Mouse (Mus musculus): ENCODE measurements around the gene Naa20.

Naa20 gene

DNA sequence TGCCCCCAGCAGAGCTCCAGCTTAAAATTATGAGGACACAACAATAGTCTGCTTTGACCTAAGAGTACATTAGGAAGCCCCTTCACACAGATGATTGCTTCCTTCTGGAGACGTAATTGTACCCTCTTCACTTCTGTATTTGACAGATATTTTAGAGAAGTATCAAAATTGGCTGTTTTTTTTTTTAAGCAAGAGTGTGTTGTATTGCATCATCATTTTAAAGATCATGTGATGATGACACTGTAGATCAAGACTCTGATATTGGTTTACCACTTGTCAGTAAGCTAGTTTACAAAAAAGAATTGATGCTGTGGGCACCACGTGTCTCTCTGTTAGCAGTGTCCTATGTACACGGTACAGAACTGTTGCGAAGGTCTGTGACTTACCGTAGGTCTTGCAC is 50.8 kb downstream of the Naa20 start:
- no peak for DNase-seq

DNA sequence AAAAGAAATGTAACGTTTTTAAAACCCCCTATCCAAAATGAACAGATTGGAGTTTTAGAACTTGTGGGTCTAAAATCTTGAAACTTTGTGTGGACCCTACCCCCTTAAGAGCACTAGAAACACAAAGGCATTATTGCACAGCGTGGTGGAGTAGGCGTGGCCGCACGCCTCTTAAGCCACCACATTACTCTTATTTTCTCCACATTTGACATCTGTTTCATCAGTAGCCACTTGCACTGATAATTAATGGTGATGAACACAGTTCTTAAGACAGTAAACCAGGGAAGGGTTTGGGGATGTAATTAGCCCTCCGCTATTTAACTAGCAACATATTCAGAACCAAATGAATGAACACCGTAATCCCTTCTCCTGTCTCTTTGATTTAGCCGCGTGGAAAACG is 53.9 kb downstream of the Naa20 start:
- no peak for DNase-seq

DNA sequence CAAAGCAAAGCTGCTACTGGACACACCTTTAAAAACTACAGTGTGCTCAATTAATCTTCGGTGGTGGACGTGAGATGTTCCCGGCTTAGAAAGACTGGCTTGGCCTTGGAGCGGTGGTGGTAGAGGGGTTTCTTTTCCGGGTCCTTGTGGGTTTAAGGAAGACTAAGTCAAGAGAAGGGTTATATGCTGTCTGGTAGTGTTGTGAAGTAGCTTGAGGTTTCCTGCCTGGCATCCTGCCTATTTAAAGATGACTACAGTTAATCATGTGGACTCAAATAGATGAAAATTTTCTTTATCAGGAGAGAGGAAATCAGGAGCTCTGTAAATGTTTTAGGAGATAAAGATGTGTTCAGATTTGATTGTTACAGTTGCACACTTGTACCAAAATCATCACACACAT is 54.4 kb downstream of the Naa20 start:
- DNase-seq: no peak

DNA sequence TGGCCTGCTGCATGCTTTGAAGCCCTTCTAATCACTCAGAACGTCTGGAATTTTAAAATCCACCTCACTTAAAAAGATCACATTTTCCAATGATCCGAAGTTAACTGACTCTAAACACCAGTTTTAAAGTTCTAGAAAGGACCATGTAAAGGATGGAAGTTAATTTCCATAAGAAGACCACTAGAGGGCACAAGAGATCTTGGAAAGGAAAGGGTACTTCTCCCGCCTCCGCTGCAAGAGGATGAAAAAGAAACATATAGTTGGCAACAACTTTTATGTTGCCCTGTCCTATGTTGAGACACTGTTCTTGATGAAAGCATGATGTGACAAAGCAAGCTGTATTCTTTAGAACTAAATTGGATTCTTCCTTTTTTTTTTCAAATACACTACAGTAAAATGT is 55.6 kb downstream of the Naa20 start:
- no peak for DNase-seq

DNA sequence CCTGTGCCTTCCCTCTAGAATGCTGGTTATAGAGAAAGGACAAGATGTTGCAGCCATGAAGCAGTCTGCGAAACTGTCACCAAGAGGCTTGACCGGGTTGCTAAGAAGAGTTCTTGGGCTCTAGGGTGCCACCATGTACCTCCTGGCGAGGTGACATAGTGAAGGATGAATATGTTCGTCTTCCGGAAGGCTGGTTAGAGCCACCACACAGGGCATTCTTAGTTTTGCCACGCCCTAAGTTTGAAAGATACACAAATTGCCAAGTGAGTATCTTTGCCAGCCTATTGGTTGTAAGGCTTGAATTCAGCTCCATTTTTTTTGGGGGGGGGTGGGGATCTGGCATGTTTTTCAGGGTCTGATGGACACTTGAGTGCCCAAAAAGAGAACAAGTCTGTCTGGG is 56.2 kb downstream of the Naa20 start:
- DNase-seq: no peak

DNA sequence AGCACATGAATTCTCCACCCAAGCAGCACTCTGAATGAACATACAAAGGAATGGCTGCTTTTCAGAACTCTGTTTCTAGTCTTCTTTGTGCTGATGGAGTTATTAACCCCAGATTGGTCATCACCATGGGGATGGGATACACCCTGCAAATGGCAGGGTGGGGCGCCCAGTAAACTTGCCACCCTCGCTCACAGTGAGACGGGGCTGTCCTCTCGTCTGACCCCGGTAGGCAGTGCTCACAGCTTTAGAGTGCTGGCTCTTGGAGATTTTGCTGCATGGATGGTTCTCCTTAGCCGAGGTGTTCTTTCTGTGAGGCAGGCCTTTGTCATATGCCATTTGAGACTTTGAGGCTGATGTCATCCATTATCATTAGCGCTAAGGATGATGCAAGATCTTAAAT is 56.7 kb downstream of the Naa20 start:
- no peak for DNase-seq

DNA sequence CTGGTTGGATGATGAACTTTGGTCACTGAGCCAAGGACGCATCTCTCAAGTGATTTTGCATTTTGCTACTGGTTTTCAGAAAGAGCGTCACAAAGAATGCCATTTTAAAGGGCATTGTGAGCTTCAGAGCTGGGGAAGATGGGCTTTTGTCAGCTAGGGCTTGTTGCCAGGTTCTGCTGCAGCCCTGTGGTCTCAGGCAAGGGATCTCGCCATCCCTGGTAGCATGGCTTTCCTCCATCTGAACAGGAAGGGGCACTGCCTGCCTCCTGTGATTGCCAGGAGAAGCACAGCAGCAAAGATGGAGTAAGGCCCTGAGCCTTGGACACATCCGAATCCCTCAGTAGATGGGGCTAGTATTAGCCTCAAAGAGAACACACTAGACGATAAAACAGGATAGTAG is 60.0 kb downstream of the Naa20 start:
- DNase-seq: no peak

All from right cerebral cortex, postnatal 25 days (tissue).